Mouse (Mus musculus): ENCODE results near the gene Cnnm2. TPM values are rescaled to one million over a fixed set of nuclear protein-coding genes. Genes with fewer than 3 reads are reported as not detected.
"Not testable (repeated sequence)": the region's sequence is repeated elsewhere in the genome, so short reads cannot be mapped to it uniquely, and the experiment has no call there.

The Cnnm2 gene
- 10 to 100 TPM; 39.4 to 41.1 TPM for total RNA-seq (2021)
- long read RNA-seq, full-length matches to known transcripts = 29 of 32 reads
- long read RNA-seq, partial matches to known transcripts = 1 of 32 reads
- long read RNA-seq, other reads (novel, unspliced or antisense) = 2 of 32 reads

DNA sequence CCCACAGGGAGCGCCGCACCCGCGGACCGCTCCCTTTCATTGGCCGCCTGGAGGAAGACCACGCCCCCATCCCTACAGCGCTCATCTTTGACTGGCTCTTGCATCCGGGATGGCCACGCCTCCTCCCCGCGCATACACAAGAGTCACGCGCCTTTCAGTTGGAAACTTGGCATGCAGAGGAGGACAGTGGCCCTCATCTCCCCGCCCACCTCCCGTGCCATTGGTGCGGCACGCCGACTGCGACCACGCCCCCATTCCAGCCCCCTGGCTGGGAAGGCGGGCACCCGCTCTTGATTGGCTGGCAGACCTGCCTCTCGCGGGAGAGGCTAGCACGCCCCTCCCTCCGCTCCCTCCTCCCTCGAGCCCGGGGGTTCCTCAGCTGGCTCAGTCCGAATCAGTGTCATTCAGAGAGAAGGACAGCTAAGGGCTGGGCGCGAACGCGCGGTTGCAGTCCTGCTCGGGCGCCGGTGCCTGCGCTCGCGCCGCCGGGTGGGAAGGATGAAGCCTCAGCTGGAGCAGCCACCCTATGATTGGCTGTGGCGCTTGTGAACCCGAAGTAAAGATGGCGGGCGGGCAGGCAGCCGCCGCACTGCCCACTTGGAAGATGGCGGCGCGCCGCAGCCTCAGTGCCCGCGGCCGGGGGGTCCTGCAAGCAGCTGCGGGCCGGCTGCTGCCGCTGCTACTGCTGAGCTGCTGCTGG, at the start of gene Cnnm2:
Gene Cnnm2, plus strand, starts transcription at position 350 of the 700 bp plus-strand sequence.
- peak; percentile 100 for DNase-seq (ENCODE audit: low spot score in 2 of 2)

DNA sequence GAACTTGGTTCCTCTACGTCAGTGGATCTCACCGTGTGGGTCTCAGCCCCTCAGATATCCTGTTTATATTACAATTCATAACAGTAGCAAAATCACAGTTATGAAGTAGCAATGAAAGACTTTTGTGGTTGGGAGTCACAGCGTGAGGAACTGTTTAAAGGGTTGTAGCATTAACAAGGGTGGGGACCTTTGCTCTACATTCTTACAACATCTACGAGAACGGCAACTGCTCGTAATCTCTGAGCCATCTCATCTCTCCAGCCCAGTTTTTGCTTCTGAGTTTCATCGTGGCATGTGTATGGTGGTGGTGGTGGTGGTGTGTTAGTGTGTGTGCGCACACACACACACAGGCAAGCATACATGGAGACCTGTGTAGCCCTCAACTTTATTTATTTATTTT, 47.2 kb upstream of the Cnnm2 start:
- no peak for DNase-seq (ENCODE audit: low spot score in 2 of 2)

DNA sequence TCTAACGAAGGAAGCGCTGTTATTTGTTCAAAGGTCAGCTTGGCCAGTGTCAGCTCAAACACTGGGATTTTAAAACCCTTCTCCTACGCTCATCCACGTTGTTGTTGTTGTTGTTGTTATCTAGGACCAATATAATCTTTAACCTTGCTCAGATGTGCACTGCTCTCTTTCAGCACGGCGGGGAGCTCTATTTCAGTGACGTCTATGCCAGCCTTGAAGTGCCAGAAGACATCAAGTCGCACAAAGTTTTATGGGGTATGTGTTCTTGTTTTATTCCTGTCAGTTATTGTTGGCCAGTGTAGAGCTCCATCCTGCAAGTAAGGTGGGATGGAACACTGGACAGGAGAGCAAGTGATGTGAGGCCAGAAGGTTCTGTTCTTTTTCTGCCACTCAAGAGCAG, 46.4 kb upstream of the Cnnm2 start:
- no peak for DNase-seq (ENCODE audit: low spot score in 2 of 2)

GRCm38 (mm10) chr19:46718150-46718549, 43.2 kb upstream of the Cnnm2 start:
- DNase-seq (ENCODE audit: low spot score in 2 of 2) = no peak

GRCm38 (mm10) chr19:46724411-46724810, 37.0 kb upstream of the Cnnm2 start:
- DNase-seq (ENCODE audit: low spot score in 2 of 2) = no peak

DNA sequence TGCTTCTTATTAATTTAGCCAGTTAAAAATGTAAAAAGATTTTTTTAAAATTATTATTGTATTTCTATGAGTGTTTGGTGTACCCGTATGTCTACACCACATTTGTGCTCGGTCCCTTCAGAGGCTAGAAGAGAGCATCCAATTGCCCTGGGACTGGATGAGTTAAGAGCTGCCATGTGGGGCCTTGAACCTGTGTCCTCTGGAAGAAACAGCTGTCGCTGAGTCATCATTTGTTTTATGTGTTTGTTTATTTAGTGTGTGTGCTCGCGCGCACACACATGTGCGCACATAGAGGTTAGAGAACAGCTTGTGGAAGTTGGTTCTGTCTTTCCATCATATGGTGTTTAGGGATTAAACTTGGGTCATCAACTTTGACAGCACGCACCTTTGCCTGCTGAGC, 35.3 kb upstream of the Cnnm2 start:
- no peak for DNase-seq (ENCODE audit: low spot score in 2 of 2)

- peak; percentile 29 to 50 for DNase-seq (ENCODE audit: low spot score in 2 of 2)
Observed at GRCm38 (mm10) chr19:46727140-46727736, 34.2 kb upstream of the Cnnm2 start.

DNA sequence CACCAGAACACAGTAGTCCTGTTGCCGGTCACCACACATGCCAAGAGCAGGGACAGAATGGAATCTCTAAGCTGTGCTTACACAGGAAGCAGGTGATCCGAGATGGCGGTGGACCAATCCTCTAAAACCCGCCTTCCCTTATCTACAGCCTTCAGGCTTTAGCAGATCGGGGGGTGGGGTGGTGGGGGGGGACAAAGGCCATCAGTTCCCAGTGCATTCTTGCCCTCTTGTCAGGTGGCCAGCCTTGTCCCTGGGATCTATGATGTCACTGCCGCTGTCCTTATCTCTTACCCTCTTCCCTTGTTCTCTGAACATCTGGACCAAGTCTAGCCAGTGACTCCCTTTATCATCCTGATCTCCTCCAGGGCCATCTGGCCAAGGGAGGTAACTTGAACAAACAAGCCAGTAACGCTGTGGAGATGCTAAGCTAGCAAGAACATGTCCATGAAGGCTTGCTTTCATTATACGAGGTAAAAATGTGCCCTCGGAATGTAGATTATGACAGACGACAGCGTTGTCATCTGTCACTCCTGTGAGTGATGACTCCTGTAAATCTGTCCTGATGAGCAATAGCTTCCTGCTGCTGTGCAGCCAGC, 33.4 kb upstream of the Cnnm2 start:
- peak; percentile 18 to 24 for DNase-seq (ENCODE audit: low spot score in 2 of 2)

DNA sequence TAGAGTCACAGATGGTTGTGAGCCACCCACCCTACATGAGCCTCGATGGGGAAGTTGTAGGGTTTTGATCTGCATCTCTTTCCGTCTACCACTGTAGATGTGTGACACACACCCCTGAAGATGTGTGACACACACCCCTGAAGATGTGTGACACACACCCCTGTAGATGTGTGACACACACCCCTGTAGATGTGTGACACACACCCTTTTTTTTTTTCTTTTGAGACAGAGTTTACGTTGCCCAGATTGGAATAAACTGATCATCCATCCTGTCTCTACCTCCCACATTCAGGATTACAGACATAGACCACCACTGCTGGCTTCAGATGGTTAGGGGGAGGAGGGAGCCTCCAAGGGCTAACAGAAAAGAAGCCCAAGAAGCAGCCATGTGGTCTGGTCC, 32.5 kb upstream of the Cnnm2 start:
- DNase-seq (ENCODE audit: low spot score in 2 of 2) = no peak

DNA sequence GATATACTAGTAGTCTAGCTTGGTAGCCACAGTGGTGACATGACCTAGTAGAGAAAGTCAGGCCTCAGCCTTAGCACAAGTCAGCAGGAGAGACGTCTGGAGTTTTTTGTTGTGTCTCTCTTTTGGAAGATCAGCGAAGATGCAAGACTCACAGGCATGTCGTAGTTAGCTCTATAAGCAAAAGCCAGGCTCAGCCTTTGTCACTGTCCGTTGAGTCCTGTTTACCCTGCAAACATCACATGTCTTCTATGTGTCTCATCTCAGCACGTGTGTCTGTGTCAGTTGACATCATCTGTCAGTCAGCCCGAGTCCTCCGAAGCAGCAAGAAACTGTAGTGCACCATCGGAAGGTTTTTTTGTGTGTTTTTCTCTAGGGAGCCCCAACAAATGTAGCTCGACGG, 30.0 kb upstream of the Cnnm2 start:
- no peak for DNase-seq (ENCODE audit: low spot score in 2 of 2)

- not testable (repeated sequence) for DNase-seq (ENCODE audit: low spot score in 2 of 2)
Observed at GRCm38 (mm10) chr19:46732673-46733072, 28.7 kb upstream of the Cnnm2 start.

- no peak for DNase-seq (ENCODE audit: low spot score in 2 of 2)
Observed at GRCm38 (mm10) chr19:46733626-46734025, 27.8 kb upstream of the Cnnm2 start.

- no peak for DNase-seq (ENCODE audit: low spot score in 2 of 2)
Observed at GRCm38 (mm10) chr19:46735241-46735640, 26.2 kb upstream of the Cnnm2 start.

DNA sequence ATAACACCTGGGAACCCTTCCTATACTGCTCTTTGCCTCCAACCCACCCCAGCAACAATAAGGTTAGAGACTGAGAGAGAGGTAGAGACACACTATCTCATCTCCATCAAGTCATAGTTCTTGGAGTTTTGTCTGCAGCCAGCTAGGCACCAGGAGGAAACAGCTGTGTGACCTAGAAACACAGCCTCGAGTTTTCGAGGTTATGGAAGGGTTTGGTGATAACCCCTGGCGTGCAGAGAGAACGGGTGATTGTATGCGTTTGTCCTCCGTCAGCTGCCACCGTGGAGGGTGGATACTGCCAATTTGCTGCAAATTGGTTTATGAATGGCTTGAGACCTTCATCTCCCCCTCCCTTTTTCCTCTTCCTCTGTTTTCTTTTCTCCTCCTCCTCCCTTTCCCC, 24.3 kb upstream of the Cnnm2 start:
- DNase-seq (ENCODE audit: low spot score in 2 of 2) = no peak

- DNase-seq (ENCODE audit: low spot score in 2 of 2) = peak; percentile 45 to 89
Observed at GRCm38 (mm10) chr19:46740341-46741008, 20.9 kb upstream of the Cnnm2 start.

- no peak for DNase-seq (ENCODE audit: low spot score in 2 of 2)
Observed at GRCm38 (mm10) chr19:46741574-46741973, 19.8 kb upstream of the Cnnm2 start.

- DNase-seq (ENCODE audit: low spot score in 2 of 2) = no peak
Observed at GRCm38 (mm10) chr19:46744681-46745080, 16.7 kb upstream of the Cnnm2 start.

- no peak for DNase-seq (ENCODE audit: low spot score in 2 of 2)
Observed at GRCm38 (mm10) chr19:46747799-46748198, 13.6 kb upstream of the Cnnm2 start.

- no peak for DNase-seq (ENCODE audit: low spot score in 2 of 2)
Observed at GRCm38 (mm10) chr19:46752235-46752634, 9.2 kb upstream of the Cnnm2 start.

DNA sequence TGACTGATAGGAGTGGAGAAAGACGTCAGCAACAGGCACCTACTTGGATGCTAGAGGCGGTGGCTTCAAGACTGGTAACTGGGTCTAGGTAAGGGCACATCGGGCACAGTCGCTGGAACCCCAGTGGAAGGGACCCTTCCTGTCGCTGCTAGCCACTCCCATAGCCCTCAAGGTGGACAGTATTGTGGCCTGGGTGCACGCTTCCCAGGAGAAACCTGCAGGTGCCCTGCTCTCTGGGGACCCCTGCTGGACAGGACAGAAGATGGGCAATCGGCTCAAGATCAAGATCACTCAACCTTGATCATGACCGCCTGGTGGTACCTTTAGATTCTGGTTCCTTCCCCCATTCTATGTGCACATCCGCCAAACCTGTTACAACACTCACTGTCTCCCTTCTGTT, 6.3 kb upstream of the Cnnm2 start:
- no peak for DNase-seq (ENCODE audit: low spot score in 2 of 2)

DNA sequence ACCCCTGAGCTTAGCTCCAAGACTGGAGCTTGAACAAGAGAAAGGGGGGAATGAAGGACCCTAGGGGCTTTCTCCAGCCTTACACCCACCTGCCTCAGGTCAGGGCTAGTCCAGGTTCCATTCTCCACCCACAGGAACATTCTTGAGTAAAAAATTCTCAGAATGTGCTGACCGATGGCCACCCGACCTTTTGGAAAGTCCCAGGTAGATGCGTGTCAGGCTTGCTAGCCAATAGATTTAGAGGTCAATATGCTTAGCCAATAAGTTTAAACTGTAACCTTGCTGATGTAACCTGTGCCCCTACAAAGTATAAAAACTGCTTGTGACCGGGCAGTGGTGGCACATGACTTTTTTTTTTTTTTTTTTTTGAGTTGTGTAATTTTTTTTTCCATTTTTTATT, 5.2 kb upstream of the Cnnm2 start:
- no peak for DNase-seq (ENCODE audit: low spot score in 2 of 2)

DNA sequence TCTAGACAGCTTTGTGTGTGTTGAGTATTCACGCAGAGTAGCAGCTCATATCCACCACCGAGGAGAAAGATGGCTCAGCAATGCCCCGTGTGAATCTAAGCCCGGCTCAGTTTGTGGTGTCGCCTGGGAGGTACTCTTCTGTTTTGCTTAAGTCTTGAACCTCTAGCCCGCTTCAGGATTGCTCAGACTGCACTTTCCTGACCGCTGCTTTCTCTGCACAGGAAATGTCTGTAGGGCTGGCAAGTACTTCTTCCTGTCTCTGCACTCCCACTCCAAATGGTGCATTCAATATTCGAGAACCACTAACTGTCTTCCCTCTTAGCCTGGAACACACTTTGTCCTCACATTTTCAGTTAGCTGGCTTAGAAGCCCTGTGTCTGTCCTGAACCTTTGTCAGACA, 2.3 kb upstream of the Cnnm2 start:
- DNase-seq (ENCODE audit: low spot score in 2 of 2) = no peak
